Mouse (Mus musculus) ES-Bruce4 (cell line): ENCODE measurements around the gene Ugcg. TPM values are rescaled to one million over a fixed set of nuclear protein-coding genes. Genes with fewer than 3 reads are reported as not detected.

ENCODE experiments used
- H3K27ac ChIP-seq: 2 replicates; pipeline ENCODE4 v1.5.1; 2012; ENCODE audit warnings: low read length, inconsistent platforms; ENCODE audit not compliant: insufficient read depth
- H3K27me3 ChIP-seq: 2 replicates; pipeline ENCODE4 v1.6.1; 2012; ENCODE audit warnings: mild to moderate bottlenecking, low read length, inconsistent platforms; ENCODE audit not compliant: control insufficient read depth, poor library complexity, insufficient read depth, severe bottlenecking
- H3K36me3 ChIP-seq: 2 replicates; pipeline ENCODE4 v1.6.1; 2012; ENCODE audit warnings: inconsistent platforms, mild to moderate bottlenecking, low read length, moderate library complexity; ENCODE audit not compliant: control insufficient read depth, poor library complexity, insufficient read depth, severe bottlenecking
- H3K4me1 ChIP-seq: one replicate; pipeline ENCODE4 v1.8.1; 2011; ENCODE audit warnings: low read length; ENCODE audit not compliant: control insufficient read depth, insufficient read depth
- H3K4me3 ChIP-seq: 2 replicates; pipeline ENCODE4 v1.5.1; 2011; ENCODE audit warnings: low read depth, mild to moderate bottlenecking, low read length
- H3K9ac ChIP-seq: 2 replicates; pipeline ENCODE4 v1.6.1; 2012; ENCODE audit warnings: low read depth, mild to moderate bottlenecking, inconsistent platforms; ENCODE audit not compliant: poor library complexity, severe bottlenecking
- H3K9me3 ChIP-seq: replicated peaks from 2 replicates; pipeline ENCODE4 v1.6.1; 2012; ENCODE audit warnings: mild to moderate bottlenecking, low read length, inconsistent platforms; ENCODE audit not compliant: control insufficient read depth, poor library complexity, insufficient read depth, severe bottlenecking
- CTCF ChIP-seq: IDR thresholded peaks from one replicate; pipeline ENCODE4 v1.8.1; 2011; ENCODE audit warnings: low read depth, low read length
- EP300 ChIP-seq: IDR thresholded peaks from 2 replicates; pipeline ENCODE4 v1.6.1; 2011; ENCODE audit warnings: low read depth, low read length; ENCODE audit not compliant: insufficient read depth
- POLR2A ChIP-seq: IDR thresholded peaks from one replicate; pipeline ENCODE4 v1.8.1; 2011; ENCODE audit warnings: low read length; ENCODE audit not compliant: insufficient read depth
- polyA plus RNA-seq: library from polyadenylated mRNA; stranded (reverse); fragments of >200 nt; gene quantifications from 2 replicates; pipeline ENCODE4 v1.2.4, GENCODE M21; 2011; ENCODE audit warnings: low read depth; ENCODE audit not compliant: missing spikeins, insufficient read depth, insufficient read length

The Ugcg gene
- polyA plus RNA-seq, 1 experiment = 60.0 TPM

DNA sequence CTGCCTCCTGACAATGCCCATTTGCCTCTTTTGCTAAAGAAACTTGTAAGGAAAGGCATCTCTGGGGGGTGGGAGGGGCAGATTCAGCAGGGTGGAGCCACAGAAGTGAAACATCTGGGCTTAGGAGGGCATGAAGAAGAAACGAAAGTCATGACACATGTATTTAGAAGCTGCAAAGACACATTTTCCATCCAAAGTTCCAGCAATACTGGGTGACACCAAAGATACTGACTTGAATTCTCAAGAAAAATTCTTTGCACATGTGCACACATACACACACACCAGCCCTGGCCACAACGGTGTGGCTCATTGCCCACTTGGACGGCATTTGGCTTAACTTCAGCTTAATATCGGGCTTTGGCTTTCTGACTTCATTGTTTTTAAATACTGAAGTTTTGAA lies 35.8 kb downstream of the Ugcg start:
- no peaks in the 10 kb centered on the region for H3K27me3 ChIP-seq
- no peak overlapping the region for H3K9ac ChIP-seq
- no peak for TF ChIP-seq POLR2A
- no peak for TF ChIP-seq EP300
- TF ChIP-seq CTCF = no peak
- H3K9me3 ChIP-seq = no peaks in the 10 kb centered on the region
- H3K4me3 ChIP-seq = no peak overlapping the region
- no peak overlapping the region for H3K27ac ChIP-seq
- peaks cover 6% of the 10 kb centered on the region for H3K36me3 ChIP-seq
- H3K4me1 ChIP-seq = no peaks in the 10 kb centered on the region

GRCm38 (mm10) chr4:59227047-59227446 lies 38.0 kb downstream of the Ugcg start:
- Histone ChIP-seq H3K9ac (no peak overlapping the region), H3K4me3 (no peak overlapping the region), H3K9me3 (no peaks in the 10 kb centered on the region), H3K27ac (no peak overlapping the region), H3K4me1 (no peaks in the 10 kb centered on the region), H3K36me3 (no peaks in the 10 kb centered on the region), H3K27me3 (no peaks in the 10 kb centered on the region)
- TF ChIP-seq CTCF (no peak), EP300 (no peak)

DNA sequence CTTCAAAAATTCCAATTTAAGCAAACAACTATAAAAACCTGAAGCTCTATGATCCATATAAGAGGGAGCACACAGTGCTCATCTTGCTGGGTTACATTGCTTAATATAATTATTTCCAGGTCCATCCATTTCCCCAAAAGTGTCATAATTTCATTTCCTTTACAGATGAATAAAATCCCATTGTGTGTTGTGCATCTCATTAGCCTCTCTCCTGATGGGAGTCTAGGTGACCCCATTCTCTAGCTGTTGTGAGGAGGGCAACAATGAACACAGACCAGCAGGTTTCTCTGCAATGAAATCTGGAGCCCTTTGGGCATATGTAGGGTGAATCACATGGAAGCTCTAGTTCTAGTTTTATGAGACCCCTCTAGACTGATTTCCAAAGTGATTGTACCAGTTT lies 39.9 kb downstream of the Ugcg start:
- TF ChIP-seq EP300 = no peak
- TF ChIP-seq POLR2A = no peak
- no peak for TF ChIP-seq CTCF
- Histone ChIP-seq H3K9me3 (no peaks in the 10 kb centered on the region), H3K27ac (no peak overlapping the region), H3K9ac (no peak overlapping the region), H3K4me3 (no peak overlapping the region), H3K4me1 (no peaks in the 10 kb centered on the region), H3K27me3 (no peaks in the 10 kb centered on the region; the same call in 1 of the 2 replicates), H3K36me3 (no peaks in the 10 kb centered on the region)

DNA sequence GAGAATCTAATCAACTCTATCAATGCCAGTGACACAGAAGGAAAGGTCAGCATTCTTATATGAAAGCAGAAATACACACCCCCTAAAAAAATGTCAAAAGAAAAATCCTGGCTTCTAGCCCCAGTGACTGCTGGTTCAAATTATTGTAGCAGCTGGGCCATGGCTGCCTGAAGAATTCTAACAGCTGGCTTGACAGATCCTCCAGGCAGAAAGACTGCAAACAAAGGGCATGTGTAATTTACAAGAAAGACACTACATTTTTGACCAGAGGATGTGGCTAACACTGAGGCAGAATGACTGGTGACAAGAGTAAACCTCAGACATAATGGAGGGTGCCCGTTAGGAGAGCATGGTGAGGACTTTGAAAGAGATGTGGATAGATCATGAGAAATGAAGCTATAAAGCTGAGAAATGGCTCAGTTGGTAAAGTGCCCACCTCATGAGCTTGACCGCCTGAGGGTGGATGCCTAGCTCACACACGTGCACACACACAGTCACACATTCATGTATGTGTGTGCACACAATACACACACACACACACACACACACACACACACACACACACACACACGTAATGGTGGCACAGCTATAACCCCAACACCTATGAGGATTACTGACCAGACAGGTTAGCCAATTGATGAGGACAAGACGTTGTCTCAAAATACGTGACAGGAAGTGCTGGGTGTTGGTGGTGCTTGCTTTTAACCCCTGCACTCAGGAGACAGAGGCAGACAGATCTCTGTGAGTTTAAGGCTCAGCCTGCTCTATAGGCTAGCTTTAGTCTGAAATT lies 42.4 kb downstream of the Ugcg start:
- no peak overlapping the region for H3K4me3 ChIP-seq
- H3K27me3 ChIP-seq = no peaks in the 10 kb centered on the region; the same call in 1 of the 2 replicates
- H3K9me3 ChIP-seq = no peaks in the 10 kb centered on the region
- H3K36me3 ChIP-seq = no peaks in the 10 kb centered on the region
- no peaks in the 10 kb centered on the region for H3K4me1 ChIP-seq
- no peak for TF ChIP-seq CTCF
- no peak for TF ChIP-seq EP300
- TF ChIP-seq POLR2A = no peak
- no peak overlapping the region for H3K27ac ChIP-seq
- no peak overlapping the region for H3K9ac ChIP-seq

GRCm38 (mm10) chr4:59234014-59234413 lies 45.0 kb downstream of the Ugcg start:
- H3K4me3 ChIP-seq = no peak overlapping the region; the same call in 1 of the 2 replicates
- no peak for TF ChIP-seq CTCF
- no peak for TF ChIP-seq POLR2A
- no peak for TF ChIP-seq EP300
- H3K9me3 ChIP-seq = no peaks in the 10 kb centered on the region
- no peaks in the 10 kb centered on the region; the same call in 1 of the 2 replicates for H3K27me3 ChIP-seq
- H3K4me1 ChIP-seq = no peaks in the 10 kb centered on the region
- no peak overlapping the region for H3K27ac ChIP-seq
- H3K36me3 ChIP-seq = no peaks in the 10 kb centered on the region
- H3K9ac ChIP-seq = no peak overlapping the region

DNA sequence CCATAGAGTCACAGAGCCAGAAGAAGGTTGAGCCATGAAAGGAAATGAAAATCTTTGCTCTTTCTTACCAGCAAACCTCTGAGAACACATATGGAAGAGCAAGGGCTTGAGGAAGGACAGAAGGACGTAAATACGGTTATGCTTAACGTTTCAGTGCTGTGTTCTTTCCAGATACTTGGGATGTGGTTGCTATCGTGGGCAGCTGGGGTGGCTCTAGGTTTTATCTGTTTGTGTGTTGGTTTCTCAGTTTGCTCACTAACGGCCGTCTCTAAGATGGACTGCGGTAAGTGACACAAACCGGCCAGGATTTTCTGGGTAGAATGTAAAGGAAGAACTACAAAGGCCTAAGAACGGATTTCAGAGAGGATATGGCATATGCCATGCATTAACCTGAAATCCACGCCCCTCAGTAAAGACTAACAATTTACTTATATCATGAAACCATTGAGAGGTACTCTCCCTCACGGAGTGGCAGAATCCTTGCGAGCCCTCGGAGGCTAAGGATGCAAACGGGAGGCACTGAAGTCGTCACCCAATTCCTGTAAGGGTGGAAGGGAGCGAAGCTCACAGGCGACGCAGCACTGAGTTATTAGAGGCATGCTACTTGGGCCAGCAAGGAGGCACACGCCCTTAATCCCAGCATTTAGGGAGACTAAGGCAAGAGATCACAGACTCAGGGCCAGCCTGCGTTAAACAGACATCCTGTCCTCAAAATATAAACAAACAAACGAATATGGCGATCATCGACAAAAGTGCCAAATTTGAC lies 45.6 kb downstream of the Ugcg start:
- no peak overlapping the region for H3K4me3 ChIP-seq
- no peaks in the 10 kb centered on the region for H3K36me3 ChIP-seq
- H3K4me1 ChIP-seq = no peaks in the 10 kb centered on the region
- TF ChIP-seq EP300 (no peak), CTCF (no peak), POLR2A (no peak)
- no peak overlapping the region for H3K9ac ChIP-seq
- no peak overlapping the region for H3K27ac ChIP-seq
- no peaks in the 10 kb centered on the region for H3K9me3 ChIP-seq
- no peaks in the 10 kb centered on the region; the same call in 1 of the 2 replicates for H3K27me3 ChIP-seq
